Mouse (Mus musculus): ENCODE data around the gene Stx5a. TPM values are rescaled to one million over a fixed set of nuclear protein-coding genes. Genes with fewer than 3 reads are reported as not detected.

Stx5a gene
- 105 to 173 TPM (median 138 TPM) in 3 replicates for total RNA-seq (2017)

DNA sequence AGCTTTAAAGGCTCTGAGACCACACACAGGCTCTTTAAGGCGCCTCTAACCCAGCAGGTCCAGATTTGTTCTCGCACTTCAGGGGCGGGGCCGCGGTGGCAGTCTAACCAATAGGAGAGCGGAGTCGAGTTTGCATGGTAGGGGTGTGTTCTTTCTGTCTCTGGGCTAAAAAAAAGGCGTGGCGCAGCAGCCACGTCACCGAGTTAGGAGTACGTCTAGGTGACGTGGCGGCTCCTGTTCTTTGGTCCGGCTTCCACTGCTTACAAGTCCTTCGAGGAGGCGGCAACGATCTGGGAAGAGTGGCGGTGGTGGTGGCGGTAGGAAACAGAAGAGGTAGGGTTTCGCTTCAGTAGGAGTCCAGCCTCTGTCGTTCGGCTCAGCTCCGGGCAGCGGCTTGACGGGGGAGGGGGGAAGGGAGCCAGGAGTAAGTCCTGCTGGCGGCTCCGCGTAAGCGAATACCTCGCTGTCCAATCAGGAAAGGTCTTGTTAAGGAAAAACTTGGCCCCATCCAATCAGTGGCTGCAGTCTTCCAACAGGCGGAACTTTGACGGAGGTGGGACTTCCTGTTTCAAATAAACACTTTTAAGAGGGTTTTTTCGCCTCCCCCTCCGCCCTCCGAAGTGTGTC, at the start of gene Stx5a:
Gene Stx5a, plus strand, starts transcription at position 171 of the 627 bp plus-strand sequence.
- ATAC-seq (replicated peaks; ENCODE audit: insufficient number of reproducible peaks, low FRiP score, low TSS enrichment, poor library complexity, severe bottlenecking): peak; percentile 94

DNA sequence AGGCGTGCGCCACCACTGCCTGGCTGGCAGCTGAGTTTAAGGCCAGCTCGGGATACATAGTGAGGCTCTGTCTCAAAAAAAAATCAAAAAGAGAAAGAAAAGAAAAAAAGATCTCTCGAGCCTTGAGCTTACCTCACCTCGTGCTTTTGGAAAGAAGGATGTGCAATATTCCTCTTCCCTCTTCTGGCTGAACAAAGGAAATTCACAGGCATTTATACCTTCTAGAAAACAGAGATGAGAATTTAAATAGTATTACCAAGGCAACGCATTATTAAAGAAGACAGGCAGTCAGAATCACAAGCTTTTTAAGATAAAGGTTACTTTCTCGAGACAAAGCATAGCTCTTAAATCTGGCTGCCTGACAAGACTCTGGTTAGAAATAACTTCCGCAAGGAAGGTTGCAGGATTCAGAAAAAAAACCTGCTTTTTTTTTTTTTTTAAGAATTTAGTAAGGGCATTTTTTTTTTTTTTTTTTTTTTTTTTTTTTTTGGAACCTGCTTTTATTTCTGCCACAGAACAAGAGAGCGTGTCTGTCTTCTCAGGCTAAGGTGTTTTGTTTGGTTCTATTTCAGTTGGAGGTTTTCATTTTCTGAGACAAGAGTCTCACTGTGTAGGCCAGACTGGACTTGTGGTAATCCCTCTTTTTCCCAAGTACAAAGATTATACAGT, 49.2 kb upstream of the Stx5a start:
- no peak for ATAC-seq (replicated peaks; ENCODE audit: insufficient number of reproducible peaks, low FRiP score, low TSS enrichment, poor library complexity, severe bottlenecking)

GRCm38 (mm10) chr19:8692740-8693139, 48.5 kb upstream of the Stx5a start:
- no peak for ATAC-seq (replicated peaks; ENCODE audit: insufficient number of reproducible peaks, low FRiP score, low TSS enrichment, poor library complexity, severe bottlenecking)

GRCm38 (mm10) chr19:8695330-8695729, 45.9 kb upstream of the Stx5a start:
- ATAC-seq (replicated peaks; ENCODE audit: insufficient number of reproducible peaks, low FRiP score, low TSS enrichment, poor library complexity, severe bottlenecking): peak; percentile 52

DNA sequence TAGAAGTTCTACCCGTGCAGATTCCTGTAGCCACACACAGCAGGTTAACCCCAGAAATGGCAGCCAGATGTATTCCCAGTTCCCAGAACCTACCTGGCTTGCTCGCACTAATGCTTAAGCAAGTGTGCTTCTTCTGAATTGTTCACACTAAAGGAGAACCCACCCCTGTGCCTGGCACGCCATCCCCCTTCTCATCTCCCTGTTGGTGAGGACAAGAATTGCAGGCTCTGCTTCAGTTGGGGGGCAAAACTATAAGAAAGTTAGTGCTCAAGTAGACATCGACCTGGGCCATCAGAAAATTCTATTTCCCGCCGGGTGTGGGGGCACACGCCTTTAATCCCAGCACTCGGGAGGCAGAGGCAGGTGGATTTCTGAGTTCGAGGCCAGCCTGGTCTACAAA, 41.6 kb upstream of the Stx5a start:
- ATAC-seq (replicated peaks; ENCODE audit: insufficient number of reproducible peaks, low FRiP score, low TSS enrichment, poor library complexity, severe bottlenecking): no peak

- no peak for ATAC-seq (replicated peaks; ENCODE audit: insufficient number of reproducible peaks, low FRiP score, low TSS enrichment, poor library complexity, severe bottlenecking)
Measured at GRCm38 (mm10) chr19:8702458-8702857, 38.8 kb upstream of the Stx5a start.

GRCm38 (mm10) chr19:8703571-8703970, 37.6 kb upstream of the Stx5a start:
- ATAC-seq (replicated peaks; ENCODE audit: insufficient number of reproducible peaks, low FRiP score, low TSS enrichment, poor library complexity, severe bottlenecking): no peak

GRCm38 (mm10) chr19:8705026-8705708, 36.0 kb upstream of the Stx5a start:
- no peak for ATAC-seq (replicated peaks; ENCODE audit: insufficient number of reproducible peaks, low FRiP score, low TSS enrichment, poor library complexity, severe bottlenecking)

DNA sequence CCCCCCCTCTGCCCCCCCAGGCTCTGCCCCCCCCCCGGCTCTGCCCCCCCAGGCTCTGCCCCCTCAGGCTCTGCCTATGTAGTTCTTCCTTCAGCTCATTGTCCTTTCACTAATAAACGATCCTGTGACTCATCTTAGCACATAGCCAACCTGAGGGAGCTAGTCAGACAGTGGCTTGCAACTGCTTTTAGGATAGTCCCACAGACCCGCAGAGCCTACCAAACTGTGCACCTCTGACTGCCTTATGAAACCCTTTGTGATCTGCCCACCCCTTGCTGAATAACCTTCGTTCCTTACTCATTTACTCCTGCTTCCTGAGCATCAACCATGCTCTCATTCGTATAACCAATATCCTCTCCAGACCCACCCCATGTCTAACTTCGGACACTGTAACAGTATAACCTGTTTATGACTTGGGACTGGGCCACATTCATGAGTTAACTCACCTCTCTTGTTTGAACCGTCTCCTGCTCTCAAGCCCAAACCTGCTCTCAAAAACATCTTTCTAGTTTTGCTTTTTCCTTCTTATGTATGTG, 35.0 kb upstream of the Stx5a start:
- ATAC-seq (replicated peaks; ENCODE audit: insufficient number of reproducible peaks, low FRiP score, low TSS enrichment, poor library complexity, severe bottlenecking): no peak

DNA sequence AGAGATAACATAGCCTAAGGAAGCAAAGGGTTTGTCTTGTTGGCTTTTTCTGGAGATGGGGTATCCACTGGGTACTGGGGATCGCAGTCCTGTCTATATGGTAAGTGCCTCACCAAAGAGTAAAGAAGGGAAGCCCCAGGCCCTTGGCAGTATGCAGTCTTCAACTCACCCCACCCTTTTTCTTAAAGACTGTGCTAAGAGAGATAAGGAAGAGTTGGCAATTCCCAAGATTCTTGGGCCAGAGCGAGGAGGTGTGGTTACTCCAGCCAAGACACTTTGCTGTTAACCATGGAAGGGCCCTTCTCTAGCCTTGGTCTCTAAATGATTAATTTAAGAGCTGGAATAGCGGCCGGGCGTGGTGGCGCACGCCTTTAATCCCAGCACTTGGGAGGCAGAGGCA, 34.3 kb upstream of the Stx5a start:
- no peak for ATAC-seq (replicated peaks; ENCODE audit: insufficient number of reproducible peaks, low FRiP score, low TSS enrichment, poor library complexity, severe bottlenecking)

GRCm38 (mm10) chr19:8708954-8709353, 32.3 kb upstream of the Stx5a start:
- ATAC-seq (replicated peaks; ENCODE audit: insufficient number of reproducible peaks, low FRiP score, low TSS enrichment, poor library complexity, severe bottlenecking): no peak

DNA sequence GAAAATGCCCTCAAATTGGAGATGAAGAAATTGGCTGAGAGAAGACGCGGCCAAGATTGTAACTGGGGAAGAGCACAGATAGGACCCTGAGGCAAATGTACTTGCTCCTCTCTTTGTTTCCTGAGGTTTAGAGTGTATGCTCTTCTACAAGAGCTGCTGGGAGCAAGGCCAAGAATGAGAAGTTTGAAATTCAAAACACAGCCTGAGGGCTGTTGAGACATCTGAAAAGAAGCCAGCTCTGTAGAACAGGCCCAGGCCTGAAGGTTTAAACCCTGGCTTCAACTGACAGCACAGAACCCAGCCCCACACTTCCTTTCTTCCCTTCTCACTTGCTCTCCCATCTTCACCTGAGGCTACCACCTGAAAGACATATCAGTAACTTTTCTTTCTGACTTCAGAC, 31.2 kb upstream of the Stx5a start:
- ATAC-seq (replicated peaks; ENCODE audit: insufficient number of reproducible peaks, low FRiP score, low TSS enrichment, poor library complexity, severe bottlenecking): no peak

DNA sequence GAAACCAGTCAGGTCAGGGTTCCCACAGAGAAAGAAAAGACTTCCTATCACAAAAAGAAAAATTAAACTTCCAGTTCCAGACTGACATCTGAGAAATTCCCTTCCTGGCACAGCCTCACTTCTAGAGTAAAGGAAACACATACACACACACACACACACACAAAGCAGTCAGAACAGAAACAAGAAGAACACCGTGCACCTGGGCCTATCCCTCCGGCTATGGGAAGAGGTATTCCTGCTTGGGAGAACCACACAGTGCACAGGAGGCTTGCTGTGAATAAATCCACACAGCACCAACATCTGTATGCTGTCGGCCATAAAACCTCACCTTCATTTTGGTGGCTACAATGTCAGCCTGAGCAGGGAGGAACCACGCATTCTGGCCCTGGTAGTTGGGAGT, 29.7 kb upstream of the Stx5a start:
- no peak for ATAC-seq (replicated peaks; ENCODE audit: insufficient number of reproducible peaks, low FRiP score, low TSS enrichment, poor library complexity, severe bottlenecking)

- no peak for ATAC-seq (replicated peaks; ENCODE audit: insufficient number of reproducible peaks, low FRiP score, low TSS enrichment, poor library complexity, severe bottlenecking)
Measured at GRCm38 (mm10) chr19:8711949-8712869, 29.0 kb upstream of the Stx5a start.

DNA sequence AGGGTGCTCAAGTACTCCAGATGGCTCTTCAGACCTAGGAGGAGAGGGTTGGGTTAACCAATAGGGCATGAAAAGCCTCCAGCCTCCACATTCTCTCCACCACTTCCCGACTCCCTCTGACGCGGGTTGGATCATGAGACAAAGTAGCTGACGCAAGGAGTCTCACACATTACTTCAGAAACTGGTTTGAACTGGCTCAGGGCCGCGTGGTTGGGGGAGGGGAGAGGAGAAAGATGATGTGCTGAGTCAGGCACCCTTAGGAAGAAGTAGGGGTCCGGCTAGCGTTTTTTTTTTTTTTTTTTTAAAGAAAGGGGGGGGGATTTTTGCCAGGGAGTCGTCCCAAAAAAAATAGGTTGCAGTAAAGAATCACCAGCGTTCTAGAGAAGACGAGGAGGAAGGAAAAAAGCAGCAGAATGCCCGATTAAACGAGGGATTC, 28.3 kb upstream of the Stx5a start:
- peak; percentile 54 for ATAC-seq (replicated peaks; ENCODE audit: insufficient number of reproducible peaks, low FRiP score, low TSS enrichment, poor library complexity, severe bottlenecking)

DNA sequence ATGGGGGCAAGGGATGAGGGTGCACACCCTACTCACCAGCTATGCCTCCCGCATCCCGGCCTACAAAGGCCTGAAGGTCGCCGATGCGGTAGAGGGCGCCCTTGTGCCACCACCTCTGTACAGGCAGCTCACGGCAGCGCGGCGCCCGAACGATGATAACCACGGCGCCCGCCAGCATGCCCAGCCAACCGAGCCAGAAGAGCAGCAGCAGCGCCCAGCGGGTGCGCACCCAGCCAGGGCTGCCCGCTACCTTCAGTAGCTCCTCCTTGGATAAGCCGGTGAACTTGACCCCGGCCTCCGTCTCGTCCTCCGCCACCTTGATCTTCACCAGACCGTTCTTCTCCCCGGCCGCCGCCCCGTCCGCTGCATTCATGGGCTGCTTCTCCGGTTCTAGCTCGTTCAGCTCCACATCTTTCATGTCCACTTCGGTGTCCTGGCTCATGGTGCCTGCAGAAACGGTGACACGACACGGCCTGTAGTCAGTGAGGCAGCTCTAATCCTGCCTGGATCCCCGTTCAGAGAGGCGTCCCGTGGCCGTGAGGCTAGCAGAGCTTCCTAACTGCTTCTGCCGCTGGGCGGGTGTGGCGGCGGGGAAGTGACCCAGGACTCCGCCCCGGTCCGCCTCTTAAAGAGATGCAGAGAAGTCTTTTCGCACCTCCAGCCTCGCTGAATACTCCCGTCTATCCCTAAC, 27.8 kb upstream of the Stx5a start:
- peak; percentile 64 for ATAC-seq (replicated peaks; ENCODE audit: insufficient number of reproducible peaks, low FRiP score, low TSS enrichment, poor library complexity, severe bottlenecking)

- no peak for ATAC-seq (replicated peaks; ENCODE audit: insufficient number of reproducible peaks, low FRiP score, low TSS enrichment, poor library complexity, severe bottlenecking)
Measured at GRCm38 (mm10) chr19:8713997-8714652, 27.1 kb upstream of the Stx5a start.
